ENCODE assay signal across 26 mouse cellular contexts in genomic region chr5:139183131-139183530, GRCm38 (mm10). TPM values are rescaled to one million over a fixed set of nuclear protein-coding genes. Genes with fewer than 3 reads are reported as not detected.
"Had no signal": no experiment of that assay in that cellular context is flagged by ENCODE, and none has a peak within 500 bp of the region (broad histone marks: within the 10 kb centered on the region; RNA-seq: fewer than 3 reads in every experiment).

No protein-coding gene starts in this region.

- H3K4me2 ChIP-seq: heart, embryonic 11.5 days; heart, embryonic 13.5 days; heart, embryonic 15.5 days; hindbrain, embryonic 13.5 days; hindbrain, embryonic 15.5 days; kidney, embryonic 15.5 days; limb, embryonic 13.5 days; limb, embryonic 15.5 days; liver, embryonic 12.5 days had no signal

- DNase-seq: forebrain, postnatal 0 days; gastrocnemius, postnatal 14 days; gastrocnemius, postnatal 36 days; heart, adult 18-20 months; heart, postnatal 14 days; heart, postnatal 36 days; kidney, adult 11 months; kidney, adult 2 months; kidney, adult 9 months; kidney, postnatal 14 days; kidney, postnatal 36 days; left cerebral cortex, postnatal 4 days had no signal

- H3K27ac ChIP-seq: heart, embryonic 13.5 days; heart, embryonic 15.5 days; hindbrain, embryonic 13.5 days; hindbrain, embryonic 15.5 days; hindbrain, postnatal 0 days; kidney, embryonic 15.5 days; kidney, postnatal 0 days; limb, embryonic 13.5 days; limb, embryonic 15.5 days; liver, embryonic 12.5 days; liver, embryonic 14.5 days had no signal

- H3K27me3 ChIP-seq: heart, embryonic 13.5 days; heart, embryonic 15.5 days; hindbrain, embryonic 13.5 days; hindbrain, embryonic 15.5 days; kidney, embryonic 15.5 days; limb, embryonic 15.5 days; liver, embryonic 12.5 days had no signal

- ATAC-seq: forebrain, postnatal 0 days; hindbrain, postnatal 0 days; intestine, embryonic 16.5 days; liver, embryonic 12.5 days had no signal

- H3K4me1 ChIP-seq: heart, embryonic 13.5 days; heart, embryonic 15.5 days; hindbrain, embryonic 13.5 days; hindbrain, embryonic 15.5 days; kidney, embryonic 15.5 days; limb, embryonic 13.5 days; limb, embryonic 15.5 days; liver, embryonic 12.5 days had no signal

- H3K4me3 ChIP-seq: heart, embryonic 13.5 days; heart, embryonic 15.5 days; hindbrain, embryonic 13.5 days; hindbrain, embryonic 15.5 days; kidney, embryonic 15.5 days; limb, embryonic 13.5 days; limb, embryonic 15.5 days; liver, embryonic 12.5 days had no signal

- H3K9ac ChIP-seq: forebrain, postnatal 0 days; heart, embryonic 13.5 days; heart, embryonic 15.5 days; hindbrain, embryonic 13.5 days; hindbrain, embryonic 15.5 days; kidney, embryonic 15.5 days; limb, embryonic 13.5 days; limb, embryonic 15.5 days; liver, embryonic 12.5 days; liver, embryonic 14.5 days had no signal

- H3K9me3 ChIP-seq: heart, embryonic 13.5 days; heart, embryonic 15.5 days; hindbrain, embryonic 13.5 days; hindbrain, embryonic 15.5 days; kidney, embryonic 15.5 days; limb, embryonic 13.5 days; limb, embryonic 15.5 days; liver, embryonic 12.5 days had no signal

RNA-seq across cellular contexts. Expression of gene Prkar1b, which starts 33.3 kb away (rescaled TPM):
- total RNA-seq: hematopoietic stem cell, adult 5-6 weeks had no signal
